Mouse (Mus musculus) kidney, embryonic 16.5 days (tissue): Measurements from ENCODE around the gene Pan2. TPM values are rescaled to one million over a fixed set of nuclear protein-coding genes. Genes with fewer than 3 reads are reported as not detected.
A peak's percentile ranks its signal among the peaks of the same experiment; 100 is the strongest.
"Not testable (repeated sequence)": the region's sequence is repeated elsewhere in the genome, so short reads cannot be mapped to it uniquely, and the experiment has no call there.

Source experiments
- ATAC-seq: fragments of 200-750 bp; cut with Nextera tagmentation; 2 replicates; pipeline ENCODE4 v1.8.0; 2017; ENCODE audit warnings: moderate TSS enrichment; ENCODE audit not compliant: low FRiP score, low TSS enrichment
- H3K27ac ChIP-seq: fragments of 300-500 bp; sonication (generic); 2 replicates; pipeline ENCODE4 v1.5.1; 2014; ENCODE audit warnings: low read length
- H3K27me3 ChIP-seq: fragments of 300-500 bp; sonication (generic); 2 replicates; pipeline ENCODE4 v1.6.1; 2014; ENCODE audit warnings: low read length, control low read depth, mixed read lengths; ENCODE audit not compliant: insufficient read depth
- H3K36me3 ChIP-seq: fragments of 300-500 bp; sonication (generic); 2 replicates; pipeline ENCODE4 v1.6.1; 2014; ENCODE audit warnings: low read length, control low read depth, mixed read lengths; ENCODE audit not compliant: insufficient read depth
- H3K4me1 ChIP-seq: fragments of 300-500 bp; sonication (generic); 2 replicates; pipeline ENCODE4 v1.6.1; 2014; ENCODE audit warnings: low read length, control low read depth, mixed read lengths; ENCODE audit not compliant: insufficient read depth
- H3K4me2 ChIP-seq: fragments of 300-500 bp; sonication (generic); replicated peaks from 2 replicates; pipeline ENCODE4 v1.6.1; 2014; ENCODE audit warnings: low read depth, low read length
- H3K4me3 ChIP-seq: fragments of 300-500 bp; sonication (generic); 2 replicates; pipeline ENCODE4 v1.5.1; 2014; ENCODE audit warnings: mild to moderate bottlenecking, low read length
- H3K9ac ChIP-seq: fragments of 300-500 bp; sonication (generic); replicated peaks from 2 replicates; pipeline ENCODE4 v1.6.1; 2014; ENCODE audit warnings: low read length
- H3K9me3 ChIP-seq: fragments of 300-500 bp; sonication (generic); 2 replicates; pipeline ENCODE4 v1.6.1; 2016; ENCODE audit warnings: low read length, control low read depth
- WGBS: fragments of 180-500 bp; shearing (Covaris S2); extraction: QIAGEN DNeasy Blood & Tissue Kit; methylation state at CpG from one replicate; pipeline ENCODE4 v1.1.7; 2014; 5-methylcytosine and 5-hydroxymethylcytosine counted together
- polyA plus RNA-seq: library from polyadenylated mRNA; unstranded; fragments of >200 nt; fragmentation: Nextera tagmentation; extraction: Ambion mirVana; gene quantifications from 2 replicates; pipeline ENCODE4 v1.2.1, GENCODE M21; 2015

Gene Pan2
- 42.0 and 45.0 TPM in 2 replicates for polyA plus RNA-seq

DNA sequence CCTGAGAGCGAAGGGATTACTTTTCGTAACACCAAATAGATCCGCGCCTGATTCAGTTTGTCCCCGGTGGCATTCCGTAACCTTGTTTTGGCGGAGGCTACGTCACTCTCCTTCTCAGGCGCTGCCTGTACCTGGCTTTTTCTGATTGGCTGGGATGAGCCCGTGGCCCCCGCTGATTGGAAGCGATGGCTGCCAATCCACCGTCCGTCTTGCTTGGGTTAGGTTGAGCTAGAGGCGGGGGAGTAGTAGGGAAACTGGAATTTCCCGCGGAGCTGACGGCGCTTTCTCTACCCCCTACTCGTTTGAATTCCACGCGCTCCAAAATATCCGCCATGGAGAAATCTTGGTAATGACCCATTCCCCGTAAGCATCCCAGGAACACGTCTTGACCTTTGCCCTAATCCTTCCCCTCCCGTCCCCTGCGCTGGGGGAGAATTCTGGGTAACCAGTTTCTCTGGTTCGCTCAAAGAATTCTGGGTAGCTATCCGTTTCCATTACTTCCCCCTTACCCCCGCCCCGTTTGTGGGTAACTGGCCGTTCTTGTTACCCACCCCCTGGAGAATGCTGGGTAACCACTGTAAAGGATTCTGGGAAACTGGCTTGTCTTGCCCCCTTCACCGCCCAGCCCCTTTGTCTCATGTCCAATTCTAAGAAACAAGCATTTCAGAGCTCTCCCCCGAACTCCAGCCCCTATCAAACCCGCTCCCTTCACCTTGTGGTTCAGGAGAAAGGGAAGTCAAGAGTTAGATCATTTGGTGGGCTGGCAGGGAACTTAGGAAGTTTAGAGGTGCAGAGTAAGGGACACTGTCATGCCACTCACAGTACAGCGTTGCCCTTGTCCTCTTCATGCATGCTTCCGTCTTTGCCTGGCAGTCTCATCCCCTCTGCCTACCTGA, at the start of gene Pan2:
TSS of gene Pan2 (plus strand) at position 210 of the 896 bp plus-strand sequence.
- Histone ChIP-seq H3K27me3 (no peaks in the 10 kb centered on the region), H3K36me3 (peaks cover 10% of the 10 kb centered on the region; the same call in 1 of the 2 replicates), H3K4me3 (peak within 1 kb of the TSS; percentile 69), H3K27ac (peak within 1 kb of the TSS; percentile 96), H3K9ac (peak within 1 kb of the TSS; percentile 91), H3K4me1 (peaks cover 16% of the 10 kb centered on the region), H3K4me2 (peak within 1 kb of the TSS; percentile 76), H3K9me3 (no peaks in the 10 kb centered on the region)
- WGBS, result 1% methylated on average over 37 of the region's 37 CpGs
- ATAC-seq, result peak; percentile 99

DNA sequence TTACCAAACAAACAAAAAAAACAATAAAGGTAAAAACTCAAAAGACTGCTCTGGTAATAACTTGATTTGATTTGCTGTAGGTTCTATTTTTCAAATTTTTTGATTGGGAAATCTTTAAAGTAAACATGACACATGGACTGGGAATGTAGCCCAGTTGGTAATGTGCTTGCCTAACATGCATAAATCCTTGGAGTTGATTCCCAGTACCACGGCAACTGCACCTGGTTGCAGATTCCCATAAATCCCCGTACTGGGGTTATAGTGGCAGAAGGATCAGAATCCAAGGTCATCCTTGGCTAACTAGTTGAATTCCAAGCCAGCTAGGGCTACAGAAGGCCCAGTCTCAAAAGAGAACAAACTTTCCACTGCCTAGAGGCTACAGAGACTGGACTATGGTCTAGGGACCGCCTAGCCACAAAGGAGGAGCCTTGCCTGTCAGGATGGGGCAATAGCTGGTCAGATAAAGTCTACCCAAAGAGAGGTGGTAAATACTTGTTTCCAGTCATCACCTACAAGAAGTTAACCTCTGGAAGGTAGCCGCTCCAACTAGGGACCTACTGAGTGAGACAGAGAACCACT, 49.4 kb upstream of the Pan2 start, which contains the start of gene Apon:
TSS of gene Apon (plus strand) at position 420 of the 579 bp plus-strand sequence.
- ATAC-seq, result no peak
- no peak within 1 kb of the TSS for H3K27ac ChIP-seq
- H3K4me3 ChIP-seq, result no peak within 1 kb of the TSS
- WGBS, result 82% methylated on average over 4 of the region's 4 CpGs
- no peaks in the 10 kb centered on the region for H3K9me3 ChIP-seq
- no peaks in the 10 kb centered on the region for H3K27me3 ChIP-seq
- H3K36me3 ChIP-seq, result peaks cover 44% of the 10 kb centered on the region
- H3K4me1 ChIP-seq, result no peaks in the 10 kb centered on the region
- H3K4me2 ChIP-seq, result no peak within 1 kb of the TSS
- no peak within 1 kb of the TSS for H3K9ac ChIP-seq

DNA sequence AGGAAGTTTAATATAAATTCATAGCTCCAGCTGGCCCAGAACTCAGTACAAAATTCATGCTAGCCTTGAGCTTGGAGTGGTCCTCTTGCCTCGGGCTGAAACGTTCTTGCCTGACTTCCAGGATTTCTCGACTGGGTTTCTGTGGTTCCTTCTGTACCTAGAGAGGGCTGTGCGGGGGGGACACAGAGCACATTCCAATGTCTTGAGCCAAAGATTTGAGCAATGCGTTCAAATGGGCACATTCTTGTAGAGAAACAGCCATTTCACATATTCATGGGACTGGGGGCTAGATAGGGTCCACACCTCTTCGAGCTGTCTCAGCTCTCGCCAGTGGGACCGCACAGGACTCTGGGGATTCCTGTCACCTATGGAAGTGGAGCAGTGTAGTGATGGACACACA, 47.2 kb upstream of the Pan2 start:
- no peak overlapping the region for H3K27ac ChIP-seq
- H3K9me3 ChIP-seq, result no peaks in the 10 kb centered on the region
- ATAC-seq, result no peak
- no peak overlapping the region for H3K4me3 ChIP-seq
- H3K36me3 ChIP-seq, result peaks cover 23% of the 10 kb centered on the region
- no peaks in the 10 kb centered on the region for H3K27me3 ChIP-seq
- H3K4me2 ChIP-seq, result no peak overlapping the region
- H3K4me1 ChIP-seq, result no peaks in the 10 kb centered on the region
- 88% methylated on average over 8 of the region's 8 CpGs for WGBS
- H3K9ac ChIP-seq, result no peak overlapping the region

DNA sequence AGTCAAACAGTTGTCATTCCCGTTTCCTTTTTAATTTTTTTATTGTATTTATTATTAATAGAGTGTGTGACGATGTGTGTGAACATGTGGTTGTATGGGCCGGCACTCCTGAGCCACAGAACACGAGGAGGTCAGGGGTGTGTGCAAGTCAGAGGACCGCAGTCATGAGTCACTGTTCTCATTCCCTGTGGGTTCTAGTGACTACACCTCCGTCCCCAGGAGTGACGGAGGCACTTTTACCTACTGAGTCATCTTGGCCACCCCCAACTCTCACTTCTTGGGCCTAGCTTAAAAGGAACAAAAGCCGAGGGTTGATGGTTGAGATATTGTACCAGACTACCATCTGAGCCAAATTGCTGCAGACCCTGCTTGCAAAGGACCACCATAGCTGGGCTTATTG, 46.8 kb upstream of the Pan2 start:
- Histone ChIP-seq H3K4me1 (no peaks in the 10 kb centered on the region), H3K27ac (no peak overlapping the region), H3K27me3 (no peaks in the 10 kb centered on the region), H3K4me2 (no peak overlapping the region), H3K36me3 (peaks cover 19% of the 10 kb centered on the region), H3K4me3 (no peak overlapping the region), H3K9ac (no peak overlapping the region), H3K9me3 (no peaks in the 10 kb centered on the region)
- ATAC-seq, result no peak
- WGBS, result 74% methylated on average over 8 of the region's 8 CpGs

DNA sequence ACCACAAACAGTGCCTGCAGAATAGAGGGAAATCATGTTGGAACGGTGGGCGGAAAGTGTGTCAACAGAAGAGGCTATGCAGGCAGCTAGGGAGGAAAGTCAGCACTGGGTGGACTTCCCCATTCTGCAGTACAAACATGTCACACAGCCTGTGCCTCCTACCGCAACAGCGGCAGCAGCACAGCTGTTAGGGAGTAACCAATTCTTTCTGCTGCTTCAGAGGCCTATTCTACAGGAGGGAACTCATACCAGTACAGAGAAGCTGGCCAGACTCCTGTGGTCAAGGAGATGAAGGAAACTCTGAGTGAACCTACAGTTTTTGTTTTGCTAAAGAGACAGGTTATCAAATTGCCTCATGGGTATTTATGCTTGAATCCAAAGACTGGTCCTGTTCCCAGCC, 44.2 kb upstream of the Pan2 start:
- no peak overlapping the region for H3K9ac ChIP-seq
- no peak overlapping the region for H3K4me2 ChIP-seq
- H3K27me3 ChIP-seq, result no peaks in the 10 kb centered on the region
- H3K4me3 ChIP-seq, result no peak overlapping the region
- 0 out of 2 replicates have a peak, but pooled peaks cover 3% of the 10 kb centered on the region for H3K36me3 ChIP-seq
- H3K4me1 ChIP-seq, result no peaks in the 10 kb centered on the region
- no peak for ATAC-seq
- 81% methylated on average over 4 of the region's 4 CpGs for WGBS
- no peaks in the 10 kb centered on the region for H3K9me3 ChIP-seq
- no peak overlapping the region for H3K27ac ChIP-seq

DNA sequence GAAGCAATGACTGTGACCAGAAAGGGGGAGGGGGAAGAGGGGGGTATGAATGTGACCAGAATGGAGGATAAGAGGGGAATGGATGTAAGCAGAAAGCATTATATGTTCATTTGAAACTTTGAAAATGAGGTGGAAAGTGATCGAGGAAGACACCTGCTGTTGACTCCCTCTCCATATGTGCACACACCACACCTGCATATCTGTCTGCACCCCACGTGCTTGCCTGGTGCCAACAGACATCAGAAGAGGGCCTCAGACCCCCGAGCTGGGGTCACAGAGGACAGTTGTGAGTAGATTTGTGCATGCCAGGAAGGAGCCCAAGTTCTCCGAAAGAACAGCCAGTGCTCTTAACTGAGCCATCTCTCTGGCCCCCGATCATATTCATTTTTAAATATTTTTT, 43.2 kb upstream of the Pan2 start:
- no peaks in the 10 kb centered on the region for H3K9me3 ChIP-seq
- 0 out of 2 replicates have a peak, but pooled peaks cover 1% of the 10 kb centered on the region for H3K36me3 ChIP-seq
- H3K4me3 ChIP-seq, result no peak overlapping the region
- 88% methylated on average over 5 of the region's 5 CpGs for WGBS
- no peak overlapping the region for H3K9ac ChIP-seq
- no peaks in the 10 kb centered on the region for H3K4me1 ChIP-seq
- H3K4me2 ChIP-seq, result no peak overlapping the region
- no peak overlapping the region for H3K27ac ChIP-seq
- ATAC-seq, result no peak
- no peaks in the 10 kb centered on the region for H3K27me3 ChIP-seq

DNA sequence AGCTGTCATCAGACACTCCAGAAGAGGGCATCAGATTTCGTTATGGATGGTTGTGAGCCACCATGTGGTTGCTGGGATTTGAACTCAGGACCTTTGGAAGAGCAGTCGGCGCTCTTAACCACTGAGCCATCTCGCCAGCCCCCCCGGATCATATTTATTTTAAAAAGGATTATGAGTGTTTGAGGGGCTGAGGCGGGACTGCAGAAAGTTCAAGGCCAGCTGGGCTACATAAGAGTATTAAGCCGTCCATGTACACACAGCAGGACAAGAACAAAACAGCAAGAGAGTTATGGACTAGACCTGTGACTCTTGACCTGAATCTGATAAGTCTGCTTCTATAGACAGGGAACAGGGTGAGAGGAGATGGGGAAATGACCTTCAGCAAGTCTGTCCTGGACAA, 42.8 kb upstream of the Pan2 start:
- not testable (repeated sequence) for H3K9ac ChIP-seq, H3K27me3 ChIP-seq, H3K36me3 ChIP-seq, ATAC-seq, H3K4me2 ChIP-seq, H3K4me1 ChIP-seq, H3K4me3 ChIP-seq, H3K27ac ChIP-seq, H3K9me3 ChIP-seq
- WGBS, result 79% methylated on average over 7 of the region's 7 CpGs

DNA sequence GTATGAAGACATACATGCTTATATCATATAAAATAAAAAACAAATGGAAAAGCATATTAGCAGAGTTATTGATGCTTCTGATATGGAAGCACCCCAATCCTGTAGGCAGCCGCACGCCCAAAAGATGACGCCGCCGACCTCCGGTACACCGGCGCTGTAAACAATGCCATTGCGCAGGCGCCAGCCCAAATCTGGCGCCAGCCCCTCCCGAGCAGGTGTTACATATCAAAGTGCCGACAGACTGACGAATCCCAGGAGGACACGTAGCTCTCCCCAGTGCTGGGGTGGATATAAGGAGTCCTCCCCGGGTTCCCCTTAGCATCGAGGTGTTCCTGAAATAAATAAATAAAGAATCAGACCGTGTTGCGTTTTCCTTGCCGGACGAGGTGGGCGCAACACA, 40.8 kb upstream of the Pan2 start:
- no peak overlapping the region for H3K4me3 ChIP-seq
- no peaks in the 10 kb centered on the region for H3K4me1 ChIP-seq
- no peaks in the 10 kb centered on the region for H3K9me3 ChIP-seq
- no peak overlapping the region for H3K9ac ChIP-seq
- no peaks in the 10 kb centered on the region for H3K27me3 ChIP-seq
- ATAC-seq, result no peak
- no peak overlapping the region for H3K4me2 ChIP-seq
- H3K36me3 ChIP-seq, result no peaks in the 10 kb centered on the region
- WGBS, result 79% methylated on average over 22 of the region's 22 CpGs
- no peak overlapping the region for H3K27ac ChIP-seq

DNA sequence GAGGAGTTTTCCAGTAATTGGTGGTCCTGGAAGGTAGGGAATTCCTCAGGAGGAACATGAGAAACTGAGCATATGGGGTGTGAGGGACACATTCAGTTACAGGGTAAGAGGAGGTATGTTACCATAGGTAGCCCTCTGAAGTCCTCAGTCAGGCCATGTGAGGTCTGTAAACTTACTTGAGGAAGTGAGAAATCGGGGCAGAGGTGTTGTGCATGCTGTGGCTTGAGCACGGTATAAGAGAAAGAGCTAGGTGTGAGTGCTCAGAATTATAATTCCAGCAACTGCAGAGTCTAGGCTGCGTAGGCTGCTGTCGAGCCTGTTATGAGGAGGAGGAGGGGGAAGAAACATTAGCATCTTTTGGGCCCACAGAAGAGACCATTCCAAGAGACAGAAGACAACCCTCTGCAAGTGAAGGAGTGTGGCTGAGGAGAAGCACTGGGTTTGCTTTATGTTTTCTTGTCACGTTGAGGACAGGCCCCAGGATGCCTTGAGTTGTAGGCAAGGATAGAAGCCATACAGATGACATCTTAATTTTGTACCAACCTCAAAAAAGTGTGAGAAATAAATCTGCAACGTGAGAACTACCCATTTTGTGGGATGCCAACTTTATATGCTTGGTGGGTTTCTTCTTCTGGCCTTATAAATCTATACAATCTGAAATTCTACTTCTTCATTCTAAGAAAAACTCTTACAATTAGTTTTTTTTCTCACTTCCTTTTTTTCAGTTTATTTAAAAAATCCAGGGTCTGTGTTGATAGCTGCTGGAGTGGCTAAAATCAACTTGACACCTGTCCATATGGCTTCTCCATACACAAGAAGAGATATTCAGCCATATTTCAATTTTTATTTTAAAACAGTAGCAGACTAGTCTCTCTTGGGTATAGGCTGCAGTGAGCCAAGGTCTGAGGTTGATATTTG, 39.5 kb upstream of the Pan2 start:
- no peak overlapping the region for H3K4me3 ChIP-seq
- no peaks in the 10 kb centered on the region for H3K36me3 ChIP-seq
- H3K9me3 ChIP-seq, result no peaks in the 10 kb centered on the region
- no peak overlapping the region for H3K4me2 ChIP-seq
- H3K4me1 ChIP-seq, result no peaks in the 10 kb centered on the region
- ATAC-seq, result no peak
- WGBS, result 71% methylated on average over 6 of the region's 6 CpGs
- no peaks in the 10 kb centered on the region for H3K27me3 ChIP-seq
- H3K27ac ChIP-seq, result no peak overlapping the region
- no peak overlapping the region for H3K9ac ChIP-seq
